ENCODE assay signal across 8 mouse cellular contexts in genomic region chr9:119984536-119985011, GRCm38 (mm10). TPM values are rescaled to one million over a fixed set of nuclear protein-coding genes. Genes with fewer than 3 reads are reported as not detected.
DNase-seq lines count a peak whose midpoint lies in the region; ATAC-seq and TF ChIP-seq lines count a peak whose summit lies in the region.

Gene Csrnp1, minus strand, starts transcription at chr9:119984658.

- H3K27me3 ChIP-seq in forebrain, embryonic 16.5 days (replicated peaks; ENCODE audit: control insufficient read depth, insufficient read depth, low read length): peaks cover 2% of the 10 kb centered on the region
- no peaks in the 10 kb centered on the region for H3K27me3 ChIP-seq in kidney, embryonic 15.5 days
- peaks cover 46% of the 10 kb centered on the region for H3K27me3 ChIP-seq in midbrain, embryonic 12.5 days

- intact Hi-C loops in left cerebral cortex, adult 2 months (cut with DNase I): no loop called here
- intact Hi-C loops in left cerebral cortex, postnatal 4 days (cut with DNase I): no loop called here
- intact Hi-C loops in gastrocnemius, postnatal 36 days (cut with DNase I): no loop called here

- H3K4me3 ChIP-seq in left cerebral cortex, adult 2 months: peak within 1 kb of the TSS; percentile 82
- H3K4me3 ChIP-seq in forebrain, embryonic 16.5 days (replicated peaks; ENCODE audit: low read length): peak within 1 kb of the TSS; percentile 77
- peak within 1 kb of the TSS; percentile 71 for H3K4me3 ChIP-seq in kidney, embryonic 15.5 days (replicated peaks)
- H3K4me3 ChIP-seq in midbrain, embryonic 12.5 days: peak within 1 kb of the TSS; percentile 57

- TF ChIP-seq CTCF in left cerebral cortex, adult 2 months (IDR thresholded peaks at IDR 0.05): no peak

- peaks cover 35% of the 10 kb centered on the region for H3K4me1 ChIP-seq in forebrain, embryonic 16.5 days (replicated peaks; ENCODE audit: control insufficient read depth, insufficient read depth, low read length)
- peaks cover 54% of the 10 kb centered on the region for H3K4me1 ChIP-seq in kidney, embryonic 15.5 days
- H3K4me1 ChIP-seq in midbrain, embryonic 12.5 days: peaks cover 40% of the 10 kb centered on the region

- WGBS in forebrain, embryonic 16.5 days: 11% methylated on average over 14 of the region's 14 CpGs
- 11% methylated on average over 14 of the region's 14 CpGs for WGBS in kidney, embryonic 15.5 days
- WGBS in midbrain, embryonic 12.5 days: 5% methylated on average over 14 of the region's 14 CpGs

- peak within 1 kb of the TSS; percentile 96 for H3K27ac ChIP-seq in left cerebral cortex, adult 2 months
- no peak within 1 kb of the TSS; the same call in 1 of the 2 replicates for H3K27ac ChIP-seq in forebrain, embryonic 16.5 days (ENCODE audit: low read length)
- peak within 1 kb of the TSS; percentile 97 for H3K27ac ChIP-seq in kidney, embryonic 15.5 days
- no peak within 1 kb of the TSS for H3K27ac ChIP-seq in midbrain, embryonic 12.5 days (replicated peaks)

- peak within 1 kb of the TSS; percentile 75 for H3K9ac ChIP-seq in forebrain, embryonic 16.5 days (replicated peaks; ENCODE audit: low read depth, low read length)
- H3K9ac ChIP-seq in kidney, embryonic 15.5 days: peak within 1 kb of the TSS; percentile 67
- peak within 1 kb of the TSS; percentile 52 for H3K9ac ChIP-seq in midbrain, embryonic 12.5 days (replicated peaks)

- no peak for ATAC-seq in forebrain, embryonic 16.5 days
- no peak for ATAC-seq in kidney, embryonic 15.5 days (replicated peaks; ENCODE audit: low FRiP score)
- ATAC-seq in midbrain, embryonic 12.5 days (ENCODE audit: low FRiP score, low read depth): no peak

- no peaks in the 10 kb centered on the region for H3K36me3 ChIP-seq in forebrain, embryonic 16.5 days (ENCODE audit: control insufficient read depth, insufficient read depth)
- H3K36me3 ChIP-seq in kidney, embryonic 15.5 days: no peaks in the 10 kb centered on the region
- no peaks in the 10 kb centered on the region for H3K36me3 ChIP-seq in midbrain, embryonic 12.5 days

- DNase-seq in left cerebral cortex, adult 2 months (ENCODE audit: extremely low spot score in 1 of 2, low spot score in 2 of 2): no peak
- no peak for DNase-seq in left cerebral cortex, postnatal 4 days
- peak; percentile 65 for DNase-seq in adrenal gland, adult 2 months
- DNase-seq in ovary, postnatal 36 days (ENCODE audit: low spot score): no peak
- DNase-seq in gastrocnemius, postnatal 36 days: no peak

- H3K4me2 ChIP-seq in forebrain, embryonic 16.5 days (ENCODE audit: low read length): peak within 1 kb of the TSS; percentile 94
- peak within 1 kb of the TSS; percentile 97 for H3K4me2 ChIP-seq in kidney, embryonic 15.5 days
- peak within 1 kb of the TSS; percentile 85 for H3K4me2 ChIP-seq in midbrain, embryonic 12.5 days (replicated peaks)

- H3K9me3 ChIP-seq in forebrain, embryonic 16.5 days (ENCODE audit: control insufficient read depth, low read length): no peaks in the 10 kb centered on the region
- H3K9me3 ChIP-seq in kidney, embryonic 15.5 days (replicated peaks): no peaks in the 10 kb centered on the region
- no peaks in the 10 kb centered on the region for H3K9me3 ChIP-seq in midbrain, embryonic 12.5 days

RNA-seq across cellular contexts. Expression of gene Csrnp1, which starts in this region (rescaled TPM):
- 10 to 100 TPM; 28.7 to 31.3 TPM for total RNA-seq in left cerebral cortex, adult 2 months (2021)
- total RNA-seq in left cerebral cortex, postnatal 4 days (2021): 1 to 10 TPM; 2.9 to 3.7 TPM
- 10 to 100 TPM; 18.7 to 26.5 TPM for total RNA-seq in adrenal gland, adult 2 months (2021)
- 45.6 and 51.3 TPM in 2 replicates for polyA plus RNA-seq in adrenal gland, adult 2 months (2012; rRNA removed)
- 2.0 and 2.5 TPM in 2 replicates for polyA plus RNA-seq in forebrain, embryonic 16.5 days (2015; fragmentation: Nextera tagmentation; extraction: Ambion mirVana)
- polyA plus RNA-seq in kidney, embryonic 15.5 days (2015; fragmentation: Nextera tagmentation; extraction: Ambion mirVana): 5.6 and 7.1 TPM in 2 replicates
- 0.89 and 1.5 TPM in 2 replicates for polyA plus RNA-seq in midbrain, embryonic 12.5 days (2016; fragmentation: Nextera tagmentation; extraction: Ambion mirVana)
- 10 to 100 TPM in 1 of 2 experiments, 1 to 10 TPM in 1; 3.0 to 11.0 TPM for total RNA-seq in gastrocnemius, postnatal 36 days (2021)

Comparison
In these comparisons a context has a peak if more than half of its experiments do, and no peak if none do; other contexts are left out.
1. H3K27ac ChIP-seq: peak in left cerebral cortex, adult 2 months (single experiment) and kidney, embryonic 15.5 days (single experiment); none in forebrain, embryonic 16.5 days (single experiment) and midbrain, embryonic 12.5 days (single experiment).
2. Peak in every context shown above with its lines, with median percentiles within 50 percentile points of each other: H3K4me3 ChIP-seq, H3K4me2 ChIP-seq and H3K9ac ChIP-seq.